Mouse (Mus musculus) cortical plate, adult 2 months (tissue): ENCODE results near the gene Trpc4ap.

Experiments
- CTCF ChIP-seq: fragments of 200-500 bp; IDR thresholded peaks from 2 replicates; pipeline ENCODE4 v1.5.1; 2011; ENCODE audit warnings: mild to moderate bottlenecking, control low read depth, low read length; ENCODE audit not compliant: insufficient read depth; ENCODE audit errors: extremely low read depth
- POLR2A ChIP-seq: fragments of 200-500 bp; IDR thresholded peaks from 2 replicates; pipeline ENCODE4 v1.6.1; 2011; ENCODE audit warnings: mild to moderate bottlenecking, low read length, control low read depth; ENCODE audit not compliant: insufficient read depth; ENCODE audit errors: extremely low read depth

- TF ChIP-seq CTCF (no peak), POLR2A (no peak)
Observed at GRCm38 (mm10) chr2:155635961-155636360, 56.2 kb downstream of the Trpc4ap start.
